Mouse (Mus musculus): ENCODE measurements around the gene Atp10b.

Atp10b gene

DNA sequence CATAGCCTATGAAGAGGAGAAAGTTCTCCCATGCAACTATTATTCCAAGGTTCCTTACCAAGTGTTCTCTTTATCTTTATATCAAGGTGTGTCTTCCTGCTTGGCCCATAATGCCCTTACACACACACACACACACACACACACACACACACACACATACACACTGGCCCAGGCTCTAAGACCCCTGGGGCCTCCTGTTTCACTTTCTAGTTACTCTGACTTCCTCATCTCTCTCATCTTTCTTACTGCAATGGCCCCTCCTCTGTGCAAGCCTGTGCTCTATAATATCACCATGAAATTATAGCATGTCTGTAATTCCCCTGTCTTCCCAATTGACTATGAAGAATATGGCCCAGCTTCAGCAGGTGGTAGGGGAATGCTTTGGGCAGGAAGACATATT lies 49.7 kb downstream of the Atp10b start:
- DNase-seq (ENCODE audit: low read depth, low spot score) = no peak

- DNase-seq (ENCODE audit: low read depth, low spot score) = no peak
Observed at GRCm38 (mm10) chr11:43200089-43200488, 50.4 kb downstream of the Atp10b start.

DNA sequence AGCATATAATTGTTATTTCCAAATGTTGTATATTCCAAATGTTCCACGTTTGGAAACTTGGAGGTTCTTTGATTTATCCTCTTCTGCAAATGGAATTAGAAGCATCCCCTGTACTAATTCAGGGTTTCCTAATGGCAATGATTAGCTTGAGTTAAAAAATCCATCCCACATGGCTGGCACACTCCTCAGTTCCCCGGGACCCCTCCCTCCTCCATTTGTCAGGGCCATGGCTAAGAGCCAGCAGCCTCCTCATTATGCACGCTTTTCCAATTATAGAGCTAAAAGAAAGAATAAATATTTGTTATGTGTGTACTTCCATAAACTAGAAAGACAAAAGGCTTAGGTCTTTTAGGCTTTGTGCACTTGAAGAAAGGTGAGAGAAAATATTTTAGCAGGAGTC lies 53.9 kb downstream of the Atp10b start:
- DNase-seq (ENCODE audit: low read depth, low spot score) = no peak

DNA sequence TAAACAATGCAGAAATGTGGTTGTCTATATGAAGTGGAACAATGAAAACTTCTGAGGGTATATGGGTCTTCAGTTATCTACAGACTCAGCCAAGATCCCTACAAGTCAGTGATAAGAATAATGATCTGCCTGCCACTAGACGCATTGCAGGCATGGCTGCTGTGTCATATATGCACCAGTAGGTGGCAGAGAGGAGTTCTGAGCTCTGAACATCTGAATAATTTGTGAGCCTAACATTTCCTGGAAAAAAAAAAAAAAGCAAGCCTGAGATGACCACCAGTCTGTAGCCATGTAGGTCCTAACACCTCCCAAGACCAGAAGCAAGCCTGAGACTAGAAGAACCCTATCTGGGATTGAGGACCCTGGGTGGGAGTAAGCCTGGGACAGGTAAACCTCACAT lies 63.5 kb downstream of the Atp10b start:
- no peak for DNase-seq (ENCODE audit: low read depth, low spot score)

- no peak for DNase-seq (ENCODE audit: low read depth, low spot score)
Observed at GRCm38 (mm10) chr11:43213740-43214139, 64.1 kb downstream of the Atp10b start.

- no peak for DNase-seq (ENCODE audit: low read depth, low spot score)
Observed at GRCm38 (mm10) chr11:43217021-43217420, 67.3 kb downstream of the Atp10b start.

DNA sequence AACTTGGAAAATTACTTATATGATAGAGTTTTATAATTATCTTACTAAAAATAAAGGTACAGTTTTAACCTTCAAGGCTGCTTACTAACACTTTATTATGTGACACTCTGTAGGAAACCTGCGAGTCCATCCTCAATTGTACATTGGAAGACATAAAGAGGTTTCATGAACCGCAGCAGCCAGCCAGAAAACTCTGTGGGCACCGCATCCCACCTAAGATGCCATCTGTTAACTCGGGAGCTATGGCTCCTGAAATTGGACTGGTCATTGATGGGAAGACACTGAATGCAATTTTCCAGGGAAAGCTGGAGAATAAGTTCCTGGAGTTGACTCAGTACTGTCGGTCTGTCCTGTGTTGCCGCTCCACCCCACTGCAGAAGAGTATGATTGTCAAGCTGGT lies 80.6 kb downstream of the Atp10b start:
- DNase-seq (ENCODE audit: low read depth, low spot score) = no peak

DNA sequence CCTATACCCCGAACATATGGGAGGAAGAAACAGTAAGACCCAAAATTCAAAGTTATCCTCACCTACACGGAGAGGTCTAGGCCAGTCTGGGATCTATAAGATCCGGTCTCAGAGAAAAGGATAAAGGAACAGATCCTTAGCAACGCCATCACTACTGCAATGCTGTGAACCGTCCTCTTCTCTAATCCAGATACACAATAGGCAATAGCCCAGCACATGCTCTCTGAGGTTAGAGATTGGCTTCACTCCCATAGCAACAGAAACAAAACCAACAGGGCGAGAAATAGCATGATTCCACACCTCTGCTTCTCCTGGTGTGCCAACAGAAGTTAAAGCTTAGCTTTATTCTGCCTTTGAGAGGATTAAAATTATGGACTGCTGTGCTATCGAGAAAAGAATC lies 82.4 kb downstream of the Atp10b start:
- no peak for DNase-seq (ENCODE audit: low read depth, low spot score)

GRCm38 (mm10) chr11:43236360-43237039 lies 86.8 kb downstream of the Atp10b start:
- DNase-seq (ENCODE audit: low read depth, low spot score) = no peak

GRCm38 (mm10) chr11:43239804-43240203 lies 90.1 kb downstream of the Atp10b start:
- no peak for DNase-seq (ENCODE audit: low read depth, low spot score)

- no peak for DNase-seq (ENCODE audit: low read depth, low spot score)
Observed at GRCm38 (mm10) chr11:43253034-43253433, 103.4 kb downstream of the Atp10b start.

- no peak for DNase-seq (ENCODE audit: low read depth, low spot score)
Observed at GRCm38 (mm10) chr11:43255262-43255661, 105.6 kb downstream of the Atp10b start.

DNA sequence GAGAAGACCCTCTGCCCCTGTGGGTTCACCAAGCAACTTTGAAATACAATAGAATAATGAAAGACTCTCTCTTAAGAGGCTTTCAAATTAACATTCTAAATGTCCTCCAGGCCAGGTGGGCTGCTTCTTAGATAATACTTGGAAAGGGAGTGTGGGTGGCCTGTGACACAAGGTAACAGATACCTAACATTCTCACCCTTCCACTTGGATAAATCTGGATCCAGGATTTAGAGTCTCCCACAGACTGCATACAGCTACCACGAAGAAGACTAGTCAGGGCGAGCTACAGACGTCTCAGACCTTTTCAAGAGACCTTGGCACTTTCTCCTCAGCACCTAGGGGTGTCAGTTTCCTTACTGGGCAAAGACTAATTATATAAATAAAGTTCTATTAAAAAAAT lies 107.6 kb downstream of the Atp10b start:
- DNase-seq (ENCODE audit: low read depth, low spot score) = no peak

GRCm38 (mm10) chr11:43257781-43258180 lies 108.1 kb downstream of the Atp10b start:
- no peak for DNase-seq (ENCODE audit: low read depth, low spot score)

DNA sequence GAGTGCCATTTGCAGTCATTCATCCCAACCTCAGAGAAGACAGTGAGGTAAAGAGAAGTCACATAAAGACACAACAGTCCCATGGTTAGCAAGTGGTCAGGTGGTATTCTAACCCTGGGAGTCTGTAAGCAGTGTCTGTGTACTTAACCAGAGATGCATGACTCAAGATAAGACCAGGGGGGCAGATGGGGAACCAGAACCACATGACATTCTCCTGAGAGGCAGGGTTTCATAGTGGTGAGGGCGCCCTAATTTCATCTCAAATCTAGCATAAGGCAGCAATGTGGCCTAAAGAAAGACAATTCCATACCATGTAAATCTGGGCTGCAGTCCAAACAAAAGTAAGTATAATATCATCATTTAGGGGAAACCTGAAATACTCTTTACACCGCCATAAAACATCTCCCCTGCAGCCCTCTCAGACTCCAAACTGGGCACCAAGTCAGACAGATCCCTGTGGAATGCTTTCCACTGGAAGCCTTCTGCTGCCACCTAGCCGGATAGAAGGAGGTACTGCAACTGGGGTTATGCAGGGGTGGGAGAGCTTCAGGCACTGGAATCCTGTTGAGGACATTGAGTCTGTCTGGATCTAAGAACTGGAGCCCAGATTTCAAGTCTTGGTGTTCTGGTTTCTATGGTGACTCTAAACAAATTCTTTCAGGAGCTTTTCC lies 114.0 kb downstream of the Atp10b start:
- peak; percentile 67 for DNase-seq (ENCODE audit: low read depth, low spot score)

DNA sequence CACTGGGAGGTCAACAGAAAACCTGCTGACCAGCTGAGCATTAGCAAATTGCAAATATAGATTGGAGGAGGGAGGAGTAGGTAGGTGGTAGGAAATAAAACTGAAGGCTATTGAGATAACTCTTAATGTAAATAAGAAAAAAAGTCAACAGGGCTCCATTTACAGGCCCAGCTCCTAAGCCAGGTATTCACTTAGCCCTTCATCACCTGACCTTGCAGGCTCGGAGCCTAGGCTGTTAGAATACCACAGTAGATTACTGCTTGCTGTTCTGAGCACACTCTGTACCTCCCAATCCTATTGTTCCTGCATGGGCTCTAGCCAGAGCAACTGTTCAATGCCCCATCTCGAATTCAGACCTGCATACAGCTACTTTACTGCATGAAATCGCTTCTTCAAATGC lies 117.8 kb downstream of the Atp10b start:
- no peak for DNase-seq (ENCODE audit: low read depth, low spot score)

GRCm38 (mm10) chr11:43269503-43270255 lies 120.0 kb downstream of the Atp10b start:
- DNase-seq (ENCODE audit: low read depth, low spot score) = no peak

DNA sequence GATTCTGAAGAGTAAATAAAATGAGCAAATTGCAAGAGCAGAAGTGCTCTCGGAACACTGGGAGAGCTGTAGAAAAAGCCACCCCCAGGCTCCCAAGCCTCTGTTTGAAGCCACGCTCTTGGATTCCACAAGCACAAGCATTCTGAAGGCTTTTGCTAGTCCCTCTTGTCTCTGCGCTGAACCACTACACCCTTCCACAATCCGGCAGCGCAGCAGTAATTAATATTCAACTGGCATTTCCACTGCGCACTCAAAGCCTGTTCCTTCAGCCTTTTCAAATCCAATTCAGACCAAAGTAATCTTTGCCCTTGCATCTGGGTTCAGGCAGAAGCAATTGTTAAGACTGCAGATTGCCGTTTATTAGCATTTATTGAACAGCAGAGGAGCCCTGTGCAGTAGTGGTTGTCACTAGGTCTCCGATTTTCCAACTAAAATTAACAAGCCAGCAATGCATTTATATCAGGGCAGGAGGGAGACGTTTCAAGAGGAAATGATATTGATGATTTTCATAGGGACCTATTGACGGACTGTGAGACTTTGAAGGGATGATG lies 120.7 kb downstream of the Atp10b start:
- DNase-seq (ENCODE audit: low read depth, low spot score) = no peak

- no peak for DNase-seq (ENCODE audit: low read depth, low spot score)
Observed at GRCm38 (mm10) chr11:43273896-43274295, 124.2 kb downstream of the Atp10b start.

DNA sequence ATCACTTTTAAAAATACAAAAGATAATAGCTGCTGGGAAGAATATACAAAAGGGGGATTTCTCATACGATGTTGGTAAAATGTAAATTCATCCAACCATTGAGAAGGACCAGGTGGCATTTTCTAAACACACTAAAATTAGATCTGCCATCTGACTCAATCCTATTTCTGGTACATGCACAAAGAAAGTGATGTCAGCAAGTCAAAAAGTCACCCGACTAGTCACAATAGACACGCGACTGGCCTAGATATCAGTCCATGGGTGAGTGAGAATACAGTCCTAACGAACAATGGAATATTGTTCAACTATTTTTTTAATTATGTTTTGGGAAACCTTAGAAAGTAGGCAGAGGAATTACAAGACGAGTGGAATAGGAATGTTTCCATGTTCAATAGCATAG lies 147.9 kb downstream of the Atp10b start:
- no peak for DNase-seq (ENCODE audit: low read depth, low spot score)

DNA sequence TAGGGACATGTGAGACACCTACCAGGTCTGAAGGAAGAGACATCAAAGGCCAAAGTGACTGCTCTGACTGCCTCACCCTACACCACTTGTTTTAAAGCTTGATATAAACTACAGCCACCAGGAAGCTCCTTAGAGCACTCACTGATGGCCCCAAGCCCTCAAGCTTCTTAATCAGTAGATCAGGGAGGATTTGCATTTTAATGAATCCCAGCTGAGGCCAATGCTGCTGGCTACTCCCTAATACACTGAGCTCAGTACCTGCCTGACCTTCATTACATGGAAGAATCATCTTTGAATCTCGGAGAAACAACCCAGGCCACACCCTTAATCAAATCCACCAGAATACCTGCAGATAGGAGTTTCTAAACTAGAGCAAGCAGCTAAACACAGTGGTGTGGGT lies 161.3 kb downstream of the Atp10b start:
- DNase-seq (ENCODE audit: low read depth, low spot score) = peak; percentile 37
